Mouse (Mus musculus) cerebellum, adult 8-10 months (tissue): ENCODE measurements around the gene Keap1.
A peak's percentile ranks its signal among the peaks of the same experiment; 100 is the strongest.
"Not testable (repeated sequence)": the region's sequence is repeated elsewhere in the genome, so short reads cannot be mapped to it uniquely, and the experiment has no call there.

Experiments used
- DNase-seq: peaks from one replicate; pipeline ENCODE4 v3.0.0; 2022

Keap1 gene

GRCm38 (mm10) chr9:21238733-21239464 lies at the start of gene Keap1:
Keap1 (minus strand) TSS chr9:21239361.
- peak; percentile 80 for DNase-seq

- DNase-seq = no peak
These were observed 49.5 kb upstream of the Keap1 start for GRCm38 (mm10) chr9:21288404-21289336.

- DNase-seq = peak; percentile 96
These were observed 48.6 kb upstream of the Keap1 start, which contains the start of gene Kri1 for GRCm38 (mm10) chr9:21287571-21288402. Kri1 (minus strand) TSS chr9:21287969.

GRCm38 (mm10) chr9:21286753-21287152 lies 47.6 kb upstream of the Keap1 start:
- no peak for DNase-seq

GRCm38 (mm10) chr9:21283994-21284393 lies 44.8 kb upstream of the Keap1 start:
- DNase-seq = no peak

- DNase-seq = no peak
These were observed 44.4 kb upstream of the Keap1 start for GRCm38 (mm10) chr9:21283591-21283990.

GRCm38 (mm10) chr9:21277776-21278175 lies 38.6 kb upstream of the Keap1 start:
- DNase-seq = no peak

GRCm38 (mm10) chr9:21276307-21276706 lies 37.1 kb upstream of the Keap1 start:
- no peak for DNase-seq

GRCm38 (mm10) chr9:21275727-21276126 lies 36.6 kb upstream of the Keap1 start:
- DNase-seq = no peak

- DNase-seq = no peak
These were observed 36.0 kb upstream of the Keap1 start for GRCm38 (mm10) chr9:21275013-21275710.

- DNase-seq = no peak
These were observed 35.2 kb upstream of the Keap1 start for GRCm38 (mm10) chr9:21274336-21274735.

GRCm38 (mm10) chr9:21273520-21274228 lies 34.5 kb upstream of the Keap1 start:
- DNase-seq = no peak

- no peak for DNase-seq
These were observed 33.9 kb upstream of the Keap1 start for GRCm38 (mm10) chr9:21273094-21273493.

- DNase-seq = no peak
These were observed 33.2 kb upstream of the Keap1 start for GRCm38 (mm10) chr9:21272391-21272790.

GRCm38 (mm10) chr9:21269590-21269989 lies 30.4 kb upstream of the Keap1 start:
- DNase-seq = not testable (repeated sequence)

GRCm38 (mm10) chr9:21268305-21268704 lies 29.1 kb upstream of the Keap1 start:
- DNase-seq = no peak

- DNase-seq = no peak
These were observed 27.7 kb upstream of the Keap1 start for GRCm38 (mm10) chr9:21266889-21267288.

- no peak for DNase-seq
These were observed 26.4 kb upstream of the Keap1 start for GRCm38 (mm10) chr9:21265611-21266010.

GRCm38 (mm10) chr9:21265000-21265561 lies 25.9 kb upstream of the Keap1 start, which contains the start of gene Atg4d:
Atg4d (plus strand) TSS chr9:21265293.
- peak; percentile 99 for DNase-seq

GRCm38 (mm10) chr9:21264272-21264999 lies 25.3 kb upstream of the Keap1 start:
- DNase-seq = no peak
